Mouse (Mus musculus): ENCODE measurements around the gene Ddo.

DNA sequence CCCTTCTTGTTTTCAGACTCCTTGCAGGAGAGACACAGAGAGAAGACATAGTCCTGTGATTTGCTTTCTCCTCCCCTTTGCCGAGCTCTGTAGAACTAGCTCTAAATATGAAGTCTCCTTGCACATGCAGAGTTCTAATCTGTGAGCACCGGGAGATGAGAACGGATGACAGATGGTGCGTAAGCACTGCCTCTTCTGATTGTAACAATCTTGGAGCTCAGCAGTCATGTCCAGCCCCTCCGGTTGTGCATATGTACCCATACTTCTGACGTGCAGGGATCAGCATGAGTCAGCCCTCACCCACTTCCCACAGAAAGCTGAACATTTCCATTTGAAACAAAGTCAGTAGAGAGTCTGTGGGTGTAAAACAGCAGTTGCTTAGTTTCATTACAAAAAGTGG, 58.5 kb downstream of the Ddo start:
- TF ChIP-seq POLR2AphosphoS5 (IDR thresholded peaks at IDR 0.05; ENCODE audit: insufficient replicate concordance, low read depth, low read length) (no peak), CTCF (IDR thresholded peaks at IDR 0.05; ENCODE audit: low read depth, low read length) (no peak), TAL1 (conservative IDR thresholded peaks at IDR 0.05; ENCODE audit: low read depth, low read length) (no peak)

Measured in G1E (cell line).